8 mouse cellular contexts compared by ENCODE assay signal in genomic region chr13:47042024-47042633, GRCm38 (mm10). TPM values are rescaled to one million over a fixed set of nuclear protein-coding genes. Genes with fewer than 3 reads are reported as not detected.
A peak's percentile ranks its signal among the peaks of the same experiment; 100 is the strongest.
DNase-seq lines count a peak whose midpoint lies in the region; ATAC-seq and TF ChIP-seq lines count a peak whose summit lies in the region.

No protein-coding gene starts in this region.

- H3K4me3 ChIP-seq in layer of hippocampus, adult 2 months = peak overlapping the region; percentile 86; the same call in 1 of the 2 replicates
- H3K4me3 ChIP-seq in forebrain, embryonic 10.5 days = peak overlapping the region; percentile 96
- H3K4me3 ChIP-seq in kidney, adult 2 months (ENCODE audit: insufficient read depth, low read depth, low read length) = peak overlapping the region; percentile 21
- peak overlapping the region; percentile 89; the same call in 1 of the 2 replicates for H3K4me3 ChIP-seq in midbrain, postnatal 0 days (ENCODE audit: low read depth, low read length)

- no peaks in the 10 kb centered on the region for H3K9me3 ChIP-seq in forebrain, embryonic 10.5 days
- H3K9me3 ChIP-seq in midbrain, postnatal 0 days (ENCODE audit: low read length) = no peaks in the 10 kb centered on the region

- H3K9ac ChIP-seq in midbrain, postnatal 0 days (replicated peaks; ENCODE audit: low read length, poor library complexity, severe bottlenecking) = no peak overlapping the region

- no peak overlapping the region for H3K27ac ChIP-seq in layer of hippocampus, adult 2 months
- peak overlapping the region; percentile 88 for H3K27ac ChIP-seq in forebrain, embryonic 10.5 days
- peak overlapping the region; percentile 91; the same call in 1 of the 2 replicates for H3K27ac ChIP-seq in kidney, adult 2 months (ENCODE audit: insufficient read depth, low read depth, low read length)
- no peak overlapping the region for H3K27ac ChIP-seq in midbrain, postnatal 0 days (ENCODE audit: low read depth, low read length)

- no peak for TF ChIP-seq POLR2A in kidney, adult 2 months (IDR thresholded peaks at IDR 0.05; ENCODE audit: low read depth, low read length)

- no peaks in the 10 kb centered on the region for H3K36me3 ChIP-seq in forebrain, embryonic 10.5 days (replicated peaks)
- H3K36me3 ChIP-seq in kidney, adult 2 months (ENCODE audit: control insufficient read depth, insufficient read depth, low read length) = no peaks in the 10 kb centered on the region
- H3K36me3 ChIP-seq in midbrain, postnatal 0 days (ENCODE audit: insufficient read depth, low read length) = no peaks in the 10 kb centered on the region

- peaks cover 26% of the 10 kb centered on the region for H3K4me1 ChIP-seq in forebrain, embryonic 10.5 days
- peaks cover 24% of the 10 kb centered on the region; the same call in 1 of the 2 replicates for H3K4me1 ChIP-seq in kidney, adult 2 months (ENCODE audit: control insufficient read depth, insufficient read depth, low read length)
- no peaks in the 10 kb centered on the region for H3K4me1 ChIP-seq in midbrain, postnatal 0 days (ENCODE audit: insufficient read depth, low read length)

- ATAC-seq in midbrain, postnatal 0 days (ENCODE audit: low FRiP score) = no peak
- no peak for ATAC-seq in megakaryocyte progenitor cell, adult 5-6 weeks (replicated peaks; ENCODE audit: poor library complexity)

- no peaks in the 10 kb centered on the region; the same call in 1 of the 2 replicates for H3K27me3 ChIP-seq in forebrain, embryonic 10.5 days (ENCODE audit: poor library complexity, severe bottlenecking)
- H3K27me3 ChIP-seq in kidney, adult 2 months (replicated peaks; ENCODE audit: control insufficient read depth, insufficient read depth, low read length) = no peaks in the 10 kb centered on the region
- H3K27me3 ChIP-seq in midbrain, postnatal 0 days (ENCODE audit: insufficient read depth, low read length) = no peaks in the 10 kb centered on the region

- no peak for DNase-seq in layer of hippocampus, adult 2 months (ENCODE audit: low spot score in 2 of 2)
- no peak for DNase-seq in layer of hippocampus, postnatal 10 days (ENCODE audit: low spot score in 2 of 2)
- no peak for DNase-seq in forebrain, embryonic 10.5 days (ENCODE audit: extremely low spot score, low spot score)
- DNase-seq in kidney, adult 2 months = peak; percentile 66
- peak; percentile 50 for DNase-seq in midbrain, postnatal 0 days (ENCODE audit: low spot score)
- no peak for DNase-seq in urinary bladder, adult 2 months (ENCODE audit: low spot score)
- no peak for DNase-seq in lung, adult 18-20 months

- WGBS in forebrain, embryonic 10.5 days = 53% methylated on average over 8 of the region's 8 CpGs
- WGBS in kidney, adult 2 months = 28% methylated on average over 8 of the region's 8 CpGs
- 36% methylated on average over 8 of the region's 8 CpGs for WGBS in midbrain, postnatal 0 days

- TF ChIP-seq CTCF in layer of hippocampus, adult 2 months (conservative IDR thresholded peaks at IDR 0.05) = peak; percentile 38
- peak; percentile 15; the same call in 1 of the 2 replicates for TF ChIP-seq CTCF in kidney, adult 2 months (conservative IDR thresholded peaks at IDR 0.05; ENCODE audit: insufficient read depth, insufficient read length, low read depth, low read length)
- TF ChIP-seq CTCF in midbrain, postnatal 0 days (IDR thresholded peaks at IDR 0.05) = peak; percentile 59

- H3K4me2 ChIP-seq in midbrain, postnatal 0 days (ENCODE audit: low read depth, low read length, poor library complexity, severe bottlenecking) = peak overlapping the region; percentile 97

RNA-seq across cellular contexts. Expression of gene Kdm1b, which starts 1.2 kb away (rescaled TPM):
- total RNA-seq in layer of hippocampus, adult 2 months (2021) = 1 to 10 TPM; 7.5 to 9.8 TPM
- total RNA-seq in layer of hippocampus, postnatal 10 days (2021) = 10 to 100 TPM; 13.9 to 14.4 TPM
- 15.8 and 17.7 TPM in 2 replicates for polyA plus RNA-seq in forebrain, embryonic 10.5 days (2016; fragmentation: Nextera tagmentation; extraction: Ambion mirVana)
- 11.4 and 13.7 TPM in 2 replicates for polyA plus RNA-seq in kidney, adult 2 months (2012; rRNA removed)
- 24.9 and 26.9 TPM in 2 replicates for total RNA-seq in midbrain, postnatal 0 days (2014; rRNA removed)
- polyA plus RNA-seq in midbrain, postnatal 0 days (2015; fragmentation: Nextera tagmentation; extraction: Ambion mirVana) = 14.1 and 14.4 TPM in 2 replicates
- 8.9 and 9.4 TPM in 2 replicates for total RNA-seq in megakaryocyte progenitor cell, adult 5-6 weeks (2015)
- total RNA-seq in megakaryocyte progenitor cell, adult 5-6 weeks (2017) = 9.3 and 11.3 TPM in 2 replicates
- polyA plus RNA-seq in urinary bladder, adult 2 months (2012; rRNA removed) = 95.2 and 99.4 TPM in 2 replicates

RNA-seq across cellular contexts. Expression of gene Tpmt, which starts 2.4 kb away (rescaled TPM):
- total RNA-seq in layer of hippocampus, adult 2 months (2021) = 10 to 100 TPM; 10.5 to 12.4 TPM
- total RNA-seq in layer of hippocampus, postnatal 10 days (2021) = 10 to 100 TPM; 10.6 to 14.0 TPM
- polyA plus RNA-seq in forebrain, embryonic 10.5 days (2016; fragmentation: Nextera tagmentation; extraction: Ambion mirVana) = 29.9 and 32.0 TPM in 2 replicates
- 52.6 and 55.0 TPM in 2 replicates for polyA plus RNA-seq in kidney, adult 2 months (2012; rRNA removed)
- 11.6 and 15.9 TPM in 2 replicates for total RNA-seq in midbrain, postnatal 0 days (2014; rRNA removed)
- 10.8 and 12.0 TPM in 2 replicates for polyA plus RNA-seq in midbrain, postnatal 0 days (2015; fragmentation: Nextera tagmentation; extraction: Ambion mirVana)
- total RNA-seq in megakaryocyte progenitor cell, adult 5-6 weeks (2015) = 6.5 and 9.4 TPM in 2 replicates
- total RNA-seq in megakaryocyte progenitor cell, adult 5-6 weeks (2017) = 1.5 and 3.1 TPM in 2 replicates
- polyA plus RNA-seq in urinary bladder, adult 2 months (2012; rRNA removed) = 6.9 and 10.3 TPM in 2 replicates

RNA-seq across cellular contexts. Expression of gene Nhlrc1, which starts 27.5 kb away (rescaled TPM):
- total RNA-seq in layer of hippocampus, adult 2 months (2021) = 10 to 100 TPM; 16.5 to 18.9 TPM
- total RNA-seq in layer of hippocampus, postnatal 10 days (2021) = 10 to 100 TPM; 13.9 to 16.5 TPM
- polyA plus RNA-seq in forebrain, embryonic 10.5 days (2016; fragmentation: Nextera tagmentation; extraction: Ambion mirVana) = 3.9 and 4.2 TPM in 2 replicates
- 2.5 and 2.6 TPM in 2 replicates for polyA plus RNA-seq in kidney, adult 2 months (2012; rRNA removed)
- total RNA-seq in midbrain, postnatal 0 days (2014; rRNA removed) = 19.7 and 19.9 TPM in 2 replicates
- 16.2 and 16.5 TPM in 2 replicates for polyA plus RNA-seq in midbrain, postnatal 0 days (2015; fragmentation: Nextera tagmentation; extraction: Ambion mirVana)
- 2.1 and 2.2 TPM in 2 replicates for total RNA-seq in megakaryocyte progenitor cell, adult 5-6 weeks (2015)
- total RNA-seq in megakaryocyte progenitor cell, adult 5-6 weeks (2017) = 2.2 and 4.8 TPM in 2 replicates
- polyA plus RNA-seq in urinary bladder, adult 2 months (2012; rRNA removed) = 4.4 and 5.3 TPM in 2 replicates

Comparison
In these comparisons a context has a peak if more than half of its experiments do, and no peak if none do; other contexts are left out.
1. DNase-seq: peak in kidney, adult 2 months (single experiment) and midbrain, postnatal 0 days (single experiment); none in layer of hippocampus, adult 2 months (0 of 2), layer of hippocampus, postnatal 10 days (0 of 2), forebrain, embryonic 10.5 days (single experiment), urinary bladder, adult 2 months (single experiment) and lung, adult 18-20 months (0 of 2).
2. H3K27ac ChIP-seq: peak in forebrain, embryonic 10.5 days (single experiment) and kidney, adult 2 months (single experiment); none in layer of hippocampus, adult 2 months (single experiment) and midbrain, postnatal 0 days (single experiment).
3. H3K4me3 ChIP-seq: peak in every context shown above with its lines; median percentile 96 in forebrain, embryonic 10.5 days; 89 in midbrain, postnatal 0 days; 86 in layer of hippocampus, adult 2 months; 21 in kidney, adult 2 months.
4. Peak in every context shown above with its lines, with median percentiles within 50 percentile points of each other: CTCF ChIP-seq.